Mouse (Mus musculus) G1E (cell line): ENCODE data around the gene Rnf150.
"Not testable (repeated sequence)": the region's sequence is repeated elsewhere in the genome, so short reads cannot be mapped to it uniquely, and the experiment has no call there.

Source experiments
- CTCF ChIP-seq: IDR thresholded peaks from 2 replicates; pipeline ENCODE4 v1.5.1; 2012; ENCODE audit warnings: low read depth, low read length, inconsistent platforms, mixed read lengths
- GATA2 ChIP-seq: IDR thresholded peaks from 2 replicates; pipeline ENCODE4 v1.6.1; 2012; ENCODE audit warnings: low read depth, low read length, inconsistent platforms, borderline replicate concordance
- POLR2AphosphoS5 ChIP-seq: IDR thresholded peaks from 2 replicates; pipeline ENCODE4 v1.6.1; 2012; ENCODE audit warnings: low read depth, low read length, inconsistent platforms; ENCODE audit not compliant: insufficient replicate concordance
- TAL1 ChIP-seq: conservative IDR thresholded peaks from 2 replicates; pipeline ENCODE4 v1.6.1; 2012; ENCODE audit warnings: low read depth, low read length, inconsistent platforms, mixed read lengths

DNA sequence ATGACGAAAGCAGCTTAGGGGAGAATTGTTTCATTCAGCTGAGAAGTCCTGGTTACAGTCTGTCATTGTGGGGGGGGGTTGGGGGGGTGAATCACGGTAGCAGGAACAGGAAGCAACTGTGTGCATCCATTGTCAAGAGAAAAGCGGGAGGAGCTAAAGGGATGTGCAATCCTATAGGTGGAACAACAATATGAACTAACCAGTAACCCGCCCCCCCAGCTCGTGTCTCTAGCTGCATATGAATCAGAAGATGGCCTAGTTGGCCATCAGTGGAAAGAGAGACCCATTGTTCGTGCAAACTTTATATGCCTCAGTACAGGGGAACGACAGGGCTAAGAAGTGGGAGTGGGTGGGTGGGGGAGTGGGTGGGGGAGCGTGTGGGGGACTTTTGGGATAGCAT lies 218.7 kb downstream of the Rnf150 start:
- not testable (repeated sequence) for TF ChIP-seq POLR2AphosphoS5, CTCF, TAL1, GATA2
